Mouse (Mus musculus) liver, embryonic 13.5 days (tissue): Measurements from ENCODE around the gene Slc4a1. TPM values are rescaled to one million over a fixed set of nuclear protein-coding genes. Genes with fewer than 3 reads are reported as not detected.

ENCODE experiments used
- ATAC-seq: fragments of 200-750 bp; cut with Nextera tagmentation; 2 replicates; pipeline ENCODE4 v1.8.0; 2017; ENCODE audit warnings: low read depth, mild to moderate bottlenecking, moderate number of reproducible peaks, moderate library complexity
- DNase-seq: peaks from one replicate; pipeline ENCODE4 v3.0.0; 2022
- H3K27ac ChIP-seq: fragments of 300-500 bp; sonication (generic); 2 replicates; pipeline ENCODE4 v1.5.1; 2015; ENCODE audit warnings: moderate library complexity, mild to moderate bottlenecking, inconsistent platforms
- H3K27me3 ChIP-seq: fragments of 300-500 bp; sonication (generic); 2 replicates; pipeline ENCODE4 v1.6.1; 2015; ENCODE audit warnings: mild to moderate bottlenecking, inconsistent platforms
- H3K36me3 ChIP-seq: fragments of 300-500 bp; sonication (generic); 2 replicates; pipeline ENCODE4 v1.6.1; 2015; ENCODE audit warnings: mild to moderate bottlenecking, inconsistent platforms
- H3K4me1 ChIP-seq: fragments of 300-500 bp; sonication (generic); replicated peaks from 2 replicates; pipeline ENCODE4 v1.6.1; 2015; ENCODE audit warnings: inconsistent platforms
- H3K4me2 ChIP-seq: fragments of 300-500 bp; sonication (generic); 2 replicates; pipeline ENCODE4 v1.6.1; 2015; ENCODE audit warnings: inconsistent platforms, mild to moderate bottlenecking, moderate library complexity
- H3K4me3 ChIP-seq: fragments of 300-500 bp; sonication (generic); replicated peaks from 2 replicates; pipeline ENCODE4 v1.5.1; 2015; ENCODE audit warnings: mild to moderate bottlenecking, inconsistent platforms
- H3K9ac ChIP-seq: fragments of 300-500 bp; sonication (generic); 2 replicates; pipeline ENCODE4 v1.6.1; 2015; ENCODE audit warnings: mild to moderate bottlenecking, inconsistent platforms
- H3K9me3 ChIP-seq: fragments of 300-500 bp; sonication (generic); replicated peaks from 2 replicates; pipeline ENCODE4 v1.6.1; 2016; ENCODE audit warnings: inconsistent platforms
- WGBS: fragments of 180-500 bp; shearing (Covaris S2); methylation state at CpG from one replicate; pipeline ENCODE4 v1.1.7; 2015; ENCODE audit not compliant: insufficient replicate concordance; 5-methylcytosine and 5-hydroxymethylcytosine counted together
- microRNA-seq: library from miRNA; unstranded; fragments of <30 nt; microRNA quantifications from one replicate; pipeline ENCODE4, GENCODE M21; 2016
- polyA plus RNA-seq: library from polyadenylated mRNA; unstranded; fragments of >200 nt; fragmentation: Nextera tagmentation; extraction: Ambion mirVana; gene quantifications from 2 replicates; pipeline ENCODE4 v1.2.1, GENCODE M21; 2015

The Slc4a1 gene
- polyA plus RNA-seq, 1 experiment from 2014 or later, result 734 TPM

- H3K4me2 ChIP-seq, result 0 out of 2 replicates have a peak overlapping the region, but pooled peaks have one; percentile 2
- peak overlapping the region; percentile 84 for H3K27ac ChIP-seq
- 0 out of 2 replicates have a peak overlapping the region, but pooled peaks have one; percentile 33 for H3K9ac ChIP-seq
- H3K27me3 ChIP-seq, result no peaks in the 10 kb centered on the region
- H3K36me3 ChIP-seq, result peaks cover 87% of the 10 kb centered on the region
- H3K4me3 ChIP-seq, result no peak overlapping the region
- no peak for DNase-seq
- ATAC-seq, result no peak
- H3K9me3 ChIP-seq, result no peaks in the 10 kb centered on the region
- peaks cover 89% of the 10 kb centered on the region for H3K4me1 ChIP-seq
- 84% methylated on average over 4 of the region's 4 CpGs for WGBS
Measured at GRCm38 (mm10) chr11:102311966-102312365, 54.0 kb downstream of the Slc4a1 start.

- WGBS, result 48% methylated on average over 36 of the region's 38 CpGs
Measured at GRCm38 (mm10) chr11:102310768-102311695, 55.0 kb downstream of the Slc4a1 start.

GRCm38 (mm10) chr11:102309821-102310617 is 56.0 kb downstream of the Slc4a1 start:
- H3K9me3 ChIP-seq, result no peaks in the 10 kb centered on the region
- no peaks in the 10 kb centered on the region for H3K27me3 ChIP-seq
- ATAC-seq (no peak), DNase-seq (no peak)
- peak overlapping the region; percentile 84 for H3K27ac ChIP-seq
- H3K4me3 ChIP-seq, result peak overlapping the region; percentile 61
- peak overlapping the region; percentile 72 for H3K9ac ChIP-seq
- WGBS, result 71% methylated on average over 22 of the region's 22 CpGs
- H3K36me3 ChIP-seq, result peaks cover 97% of the 10 kb centered on the region
- peak overlapping the region; percentile 82 for H3K4me2 ChIP-seq
- H3K4me1 ChIP-seq, result peaks cover 78% of the 10 kb centered on the region

More at GRCm38 (mm10) chr11:102310768-102311695, 55.0 kb downstream of the Slc4a1 start:
- ATAC-seq (peak; percentile 2; the same call in 1 of the 2 replicates), DNase-seq (no peak)
- Histone ChIP-seq H3K9ac (peak overlapping the region; percentile 72), H3K27ac (peak overlapping the region; percentile 84), H3K27me3 (no peaks in the 10 kb centered on the region), H3K4me2 (peak overlapping the region; percentile 82), H3K9me3 (no peaks in the 10 kb centered on the region), H3K36me3 (peaks cover 96% of the 10 kb centered on the region), H3K4me1 (peaks cover 85% of the 10 kb centered on the region), H3K4me3 (peak overlapping the region; percentile 61)

GRCm38 (mm10) chr11:102308979-102309378 is 57.0 kb downstream of the Slc4a1 start:
- Histone ChIP-seq H3K9me3 (no peaks in the 10 kb centered on the region), H3K4me1 (peaks cover 68% of the 10 kb centered on the region), H3K27me3 (no peaks in the 10 kb centered on the region), H3K27ac (peak overlapping the region; percentile 84), H3K36me3 (peaks cover 88% of the 10 kb centered on the region), H3K4me3 (peak overlapping the region; percentile 61), H3K9ac (peak overlapping the region; percentile 72), H3K4me2 (peak overlapping the region; percentile 82)
- WGBS, result under 1% methylated on average over 27 of the region's 27 CpGs
- ATAC-seq (peak; percentile 94), DNase-seq (peak; percentile 97)

- Histone ChIP-seq H3K4me2 (no peak overlapping the region; the same call in 1 of the 2 replicates), H3K4me3 (no peak overlapping the region), H3K27me3 (no peaks in the 10 kb centered on the region), H3K4me1 (peaks cover 60% of the 10 kb centered on the region), H3K9ac (no peak overlapping the region), H3K36me3 (peaks cover 79% of the 10 kb centered on the region), H3K27ac (no peak overlapping the region), H3K9me3 (no peaks in the 10 kb centered on the region)
- 70% methylated on average over 9 of the region's 9 CpGs for WGBS
- ATAC-seq, result no peak
- DNase-seq, result no peak
Measured at GRCm38 (mm10) chr11:102308104-102308503, 57.9 kb downstream of the Slc4a1 start.

GRCm38 (mm10) chr11:102305359-102305758 is 60.6 kb downstream of the Slc4a1 start:
- ATAC-seq, result no peak
- Histone ChIP-seq H3K9me3 (no peaks in the 10 kb centered on the region), H3K4me2 (no peak overlapping the region), H3K36me3 (peaks cover 51% of the 10 kb centered on the region), H3K4me3 (no peak overlapping the region), H3K27ac (no peak overlapping the region), H3K9ac (no peak overlapping the region), H3K27me3 (no peaks in the 10 kb centered on the region), H3K4me1 (peaks cover 33% of the 10 kb centered on the region)
- no peak for DNase-seq
- WGBS, result 46% methylated on average over 3 of the region's 3 CpGs

GRCm38 (mm10) chr11:102304141-102304540 is 61.9 kb downstream of the Slc4a1 start:
- Histone ChIP-seq H3K9ac (no peak overlapping the region), H3K27me3 (no peaks in the 10 kb centered on the region), H3K36me3 (peaks cover 39% of the 10 kb centered on the region), H3K4me2 (no peak overlapping the region), H3K27ac (no peak overlapping the region), H3K4me3 (no peak overlapping the region), H3K4me1 (peaks cover 24% of the 10 kb centered on the region), H3K9me3 (no peaks in the 10 kb centered on the region)
- DNase-seq, result no peak
- WGBS, result 53% methylated on average over 2 of the region's 2 CpGs
- ATAC-seq, result no peak

GRCm38 (mm10) chr11:102299839-102300238 is 66.2 kb downstream of the Slc4a1 start:
- Histone ChIP-seq H3K27ac (no peak overlapping the region), H3K27me3 (no peaks in the 10 kb centered on the region), H3K4me3 (no peak overlapping the region), H3K9ac (no peak overlapping the region), H3K4me1 (peaks cover 33% of the 10 kb centered on the region), H3K4me2 (no peak overlapping the region), H3K36me3 (peaks cover 2% of the 10 kb centered on the region; the same call in 1 of the 2 replicates), H3K9me3 (no peaks in the 10 kb centered on the region)
- ATAC-seq (no peak), DNase-seq (peak; percentile 64)
- 10% methylated on average over 1 of the region's 1 CpGs for WGBS

Small RNA genes within 50 kb of the gene (microRNA-seq; reads per million reads assigned to microRNA genes)
- gene Mir6930, result not detected

Other genes with a start within 250 kb of the Slc4a1 start
- 8.7 and 11.2 TPM in 2 replicates for gene Nags, start 220.7 kb downstream of the Slc4a1 start, polyA plus RNA-seq
- 12.8 and 14.3 TPM in 2 replicates for gene Tmem101, start 209.8 kb downstream of the Slc4a1 start, polyA plus RNA-seq
- 92.6 and 95.3 TPM in 2 replicates for gene Lsm12, start 180.9 kb downstream of the Slc4a1 start, polyA plus RNA-seq
- 14.0 and 14.4 TPM in 2 replicates for gene G6pc3, start 176.6 kb downstream of the Slc4a1 start, polyA plus RNA-seq
- gene Hdac5, start 136.0 kb downstream of the Slc4a1 start, polyA plus RNA-seq, result 12.8 and 12.9 TPM in 2 replicates
- gene BC030867, start 117.3 kb downstream of the Slc4a1 start, polyA plus RNA-seq, result 14.6 and 16.4 TPM in 2 replicates
- gene Asb16, start 97.5 kb downstream of the Slc4a1 start, polyA plus RNA-seq, result 0.06 and 0.08 TPM in 2 replicates
- 22.8 and 24.9 TPM in 2 replicates for gene Tmub2, start 81.3 kb downstream of the Slc4a1 start, polyA plus RNA-seq
- gene Atxn7l3, start 69.6 kb downstream of the Slc4a1 start, polyA plus RNA-seq, result 4.6 and 4.9 TPM in 2 replicates
- gene Ubtf, start 46.5 kb downstream of the Slc4a1 start, polyA plus RNA-seq, result 70.0 and 81.5 TPM in 2 replicates
- 1.5 and 1.7 TPM in 2 replicates for gene Rundc3a, start 27.2 kb upstream of the Slc4a1 start, polyA plus RNA-seq
- 388 and 390 TPM in 2 replicates for gene Slc25a39, start 41.7 kb upstream of the Slc4a1 start, polyA plus RNA-seq
- 59.5 and 63.3 TPM in 2 replicates for gene Grn, start 64.1 kb upstream of the Slc4a1 start, polyA plus RNA-seq
- gene Fam171a2, start 81.5 kb upstream of the Slc4a1 start, polyA plus RNA-seq, result 0.25 and 0.41 TPM in 2 replicates
- gene Itga2b, start 103.9 kb upstream of the Slc4a1 start, polyA plus RNA-seq, result 41.8 and 45.1 TPM in 2 replicates
- 18.0 and 22.6 TPM in 2 replicates for gene Gpatch8, start 190.2 kb upstream of the Slc4a1 start, polyA plus RNA-seq
- gene Gm11627, start 213.3 kb upstream of the Slc4a1 start, polyA plus RNA-seq, result 0.68 and 0.94 TPM in 2 replicates
- gene Fzd2, start 238.2 kb upstream of the Slc4a1 start, polyA plus RNA-seq, result 0.99 and 1.1 TPM in 2 replicates